Mouse (Mus musculus) subcutaneous adipose tissue, adult 2 months (tissue): ENCODE measurements around the gene Gm5155. TPM values are rescaled to one million over a fixed set of nuclear protein-coding genes. Genes with fewer than 3 reads are reported as not detected.

Source experiments
- polyA plus RNA-seq: library from polyadenylated mRNA; depleted of rRNA; stranded (reverse); fragments of >200 nt; gene quantifications from 2 replicates; pipeline ENCODE4 v1.2.3, GENCODE M21; 2012; ENCODE audit warnings: low replicate concordance; rRNA removed

Gene Gm5155
- not detected in 2 replicates for polyA plus RNA-seq

DNA sequence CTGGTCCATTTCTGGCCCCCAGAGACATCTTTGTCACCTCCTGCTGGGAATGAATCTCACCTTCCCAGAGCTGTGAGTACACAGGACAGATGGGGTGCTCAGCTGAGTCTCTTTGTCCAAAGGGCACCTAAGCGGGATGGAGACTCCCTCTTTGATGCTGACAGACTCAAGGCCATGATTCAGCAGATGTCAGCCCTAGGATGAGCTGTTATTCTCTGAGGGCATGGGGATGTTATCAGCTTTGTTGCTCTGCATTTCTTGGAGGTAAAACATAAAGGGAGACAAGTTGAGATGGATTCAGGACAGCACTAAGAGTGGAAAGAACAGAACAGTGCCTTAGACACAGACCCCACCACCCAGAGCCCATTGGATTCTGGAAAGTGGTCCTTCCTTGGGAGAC is at the start of gene Gm5155:
Gene Gm5155, plus strand, starts transcription at position 301 of the 400 bp plus-strand sequence.

Other genes starting within 250 kb of the Gm5155 start
- not detected in 2 replicates for gene Ceacam5, start 158.5 kb upstream of the Gm5155 start, polyA plus RNA-seq
- gene Ceacam14, start 59.1 kb upstream of the Gm5155 start, polyA plus RNA-seq = not detected in 2 replicates
- gene Ceacam11, start 100.4 kb downstream of the Gm5155 start, polyA plus RNA-seq = not detected in 2 replicates
- gene Ceacam13, start 138.1 kb downstream of the Gm5155 start, polyA plus RNA-seq = not detected in 2 replicates
- gene Ceacam12, start 194.2 kb downstream of the Gm5155 start, polyA plus RNA-seq = not detected in 2 replicates